Mouse (Mus musculus) heart, postnatal 0 days (tissue): ENCODE results near the gene Pias4. TPM values are rescaled to one million over a fixed set of nuclear protein-coding genes. Genes with fewer than 3 reads are reported as not detected.

ENCODE experiments used
- ATAC-seq: fragments of 200-750 bp; cut with Nextera tagmentation; 2 replicates; pipeline ENCODE4 v1.8.0; 2017; ENCODE audit warnings: low read depth, moderate number of reproducible peaks, moderate library complexity; ENCODE audit not compliant: insufficient read depth
- DNase-seq: peaks from one replicate; pipeline ENCODE4 v3.0.0-alpha.2; 2016; ENCODE audit warnings: low spot score
- H3K27ac ChIP-seq: fragments of 300-500 bp; sonication (generic); 2 replicates; pipeline ENCODE4 v1.5.1; 2014; ENCODE audit warnings: low read depth, mild to moderate bottlenecking
- H3K27me3 ChIP-seq: fragments of 300-500 bp; sonication (generic); 2 replicates; pipeline ENCODE4 v1.6.1; 2014; ENCODE audit warnings: low read length, mixed read lengths; ENCODE audit not compliant: control insufficient read depth, insufficient read depth
- H3K36me3 ChIP-seq: fragments of 300-500 bp; sonication (generic); replicated peaks from 2 replicates; pipeline ENCODE4 v1.6.1; 2014; ENCODE audit warnings: low read length, mixed read lengths; ENCODE audit not compliant: control insufficient read depth, insufficient read depth
- H3K4me1 ChIP-seq: fragments of 300-500 bp; sonication (generic); 2 replicates; pipeline ENCODE4 v1.6.1; 2014; ENCODE audit warnings: antibody characterized with exemption; ENCODE audit not compliant: control insufficient read depth, insufficient read depth
- H3K4me2 ChIP-seq: fragments of 300-500 bp; sonication (generic); 2 replicates; pipeline ENCODE4 v1.6.1; 2014; ENCODE audit warnings: low read depth, mild to moderate bottlenecking, low read length, moderate library complexity
- H3K4me3 ChIP-seq: fragments of 300-500 bp; sonication (generic); 2 replicates; pipeline ENCODE4 v1.5.1; 2014; ENCODE audit warnings: low read depth, low read length
- H3K9ac ChIP-seq: fragments of 300-500 bp; sonication (generic); replicated peaks from 2 replicates; pipeline ENCODE4 v1.6.1; 2014; ENCODE audit warnings: low read depth, low read length, mixed read lengths
- H3K9me3 ChIP-seq: fragments of 300-500 bp; sonication (generic); replicated peaks from 2 replicates; pipeline ENCODE4 v1.6.1; 2016; ENCODE audit warnings: low read length; ENCODE audit not compliant: control insufficient read depth
- CTCF ChIP-seq: IDR thresholded peaks from 2 replicates; pipeline ENCODE4 v1.5.1; 2016; ENCODE audit warnings: antibody characterized with exemption, control low read depth, low read depth
- EP300 ChIP-seq: IDR thresholded peaks from 2 replicates; pipeline ENCODE4 v1.6.1; 2016; ENCODE audit warnings: antibody characterized with exemption, low read depth
- WGBS: fragments of 180-500 bp; shearing (Covaris S2); extraction: QIAGEN DNeasy Blood & Tissue Kit; methylation state at CpG from one replicate; pipeline ENCODE4 v1.1.7; 2014; 5-methylcytosine and 5-hydroxymethylcytosine counted together
- microRNA-seq: library from miRNA; unstranded; fragments of <30 nt; microRNA quantifications from one replicate; pipeline ENCODE4, GENCODE M21; 2016
- polyA plus RNA-seq: library from polyadenylated mRNA; unstranded; fragments of >200 nt; fragmentation: Nextera tagmentation; extraction: Ambion mirVana; gene quantifications from 2 replicates; pipeline ENCODE4 v1.2.1, GENCODE M21; 2015
- total RNA-seq: library from RNA; depleted of rRNA; stranded (reverse); fragments of >200 nt; gene quantifications from 2 replicates; pipeline ENCODE4 v1.2.3, GENCODE M21; 2014; ENCODE audit warnings: low replicate concordance; rRNA removed

Pias4 gene
- total and polyA plus RNA-seq, 2 experiments from 2014 or later: 14.4 to 19.8 TPM

GRCm38 (mm10) chr10:81120650-81121049 lies 47.1 kb downstream of the Pias4 start:
- TF ChIP-seq EP300: no peak
- no peak for TF ChIP-seq CTCF
- ATAC-seq: no peak
- H3K9me3 ChIP-seq: no peaks in the 10 kb centered on the region
- H3K36me3 ChIP-seq: peaks cover 81% of the 10 kb centered on the region
- no peak for DNase-seq
- no peaks in the 10 kb centered on the region for H3K4me1 ChIP-seq
- H3K4me2 ChIP-seq: no peak overlapping the region
- no peak overlapping the region for H3K9ac ChIP-seq
- no peaks in the 10 kb centered on the region for H3K27me3 ChIP-seq
- WGBS: 78% methylated on average over 7 of the region's 7 CpGs
- no peak overlapping the region for H3K27ac ChIP-seq
- no peak overlapping the region for H3K4me3 ChIP-seq

- no peaks in the 10 kb centered on the region for H3K4me1 ChIP-seq
- peaks cover 86% of the 10 kb centered on the region for H3K36me3 ChIP-seq
- H3K27me3 ChIP-seq: no peaks in the 10 kb centered on the region
- H3K9ac ChIP-seq: no peak overlapping the region
- no peak for DNase-seq
- H3K27ac ChIP-seq: no peak overlapping the region
- no peak overlapping the region for H3K4me3 ChIP-seq
- 95% methylated on average over 10 of the region's 10 CpGs for WGBS
- ATAC-seq: no peak
- H3K9me3 ChIP-seq: no peaks in the 10 kb centered on the region
- no peak for TF ChIP-seq EP300
- TF ChIP-seq CTCF: no peak
- no peak overlapping the region for H3K4me2 ChIP-seq
Observed at GRCm38 (mm10) chr10:81119625-81120024, 48.1 kb downstream of the Pias4 start.

- Histone ChIP-seq H3K4me1 (no peaks in the 10 kb centered on the region), H3K27me3 (no peaks in the 10 kb centered on the region), H3K36me3 (peaks cover 71% of the 10 kb centered on the region), H3K4me2 (no peak overlapping the region), H3K9me3 (no peaks in the 10 kb centered on the region), H3K4me3 (no peak overlapping the region), H3K27ac (no peak overlapping the region), H3K9ac (no peak overlapping the region)
- ATAC-seq (no peak), DNase-seq (no peak)
- TF ChIP-seq EP300 (no peak), CTCF (no peak)
- WGBS: 93% methylated on average over 6 of the region's 6 CpGs
Observed at GRCm38 (mm10) chr10:81112946-81113345, 54.8 kb downstream of the Pias4 start.

GRCm38 (mm10) chr10:81106113-81106721 lies 61.5 kb downstream of the Pias4 start:
- peak; percentile 78 for DNase-seq
- Histone ChIP-seq H3K27me3 (no peaks in the 10 kb centered on the region), H3K4me2 (peak overlapping the region; percentile 71), H3K4me1 (peaks cover 18% of the 10 kb centered on the region), H3K27ac (peak overlapping the region; percentile 98), H3K9ac (peak overlapping the region; percentile 94), H3K9me3 (no peaks in the 10 kb centered on the region), H3K4me3 (peak overlapping the region; percentile 88), H3K36me3 (peaks cover 27% of the 10 kb centered on the region)
- no peak for TF ChIP-seq EP300
- TF ChIP-seq CTCF: peak; percentile 26; the same call in 1 of the 2 replicates
- ATAC-seq: peak; percentile 88
- WGBS: under 1% methylated on average over 31 of the region's 35 CpGs

- peak within 1 kb of the TSS; percentile 98 for H3K27ac ChIP-seq
- H3K4me2 ChIP-seq: peak within 1 kb of the TSS; percentile 71
- peak; percentile 91; the same call in 1 of the 2 replicates for TF ChIP-seq EP300
- TF ChIP-seq CTCF: 0 out of 2 replicates have a peak, but pooled peaks have one; percentile 9
- H3K9me3 ChIP-seq: no peaks in the 10 kb centered on the region
- peaks cover 18% of the 10 kb centered on the region for H3K4me1 ChIP-seq
- H3K36me3 ChIP-seq: peaks cover 21% of the 10 kb centered on the region
- peak within 1 kb of the TSS; percentile 88 for H3K4me3 ChIP-seq
- peak; percentile 96 for ATAC-seq
- DNase-seq: peak; percentile 97
- H3K27me3 ChIP-seq: no peaks in the 10 kb centered on the region
- WGBS: under 1% methylated on average over 54 of the region's 56 CpGs
- peak within 1 kb of the TSS; percentile 94 for H3K9ac ChIP-seq
Observed at GRCm38 (mm10) chr10:81105565-81106112, 62.1 kb downstream of the Pias4 start, which contains the start of gene Map2k2. Gene Map2k2, plus strand, starts transcription at chr10:81105915.

Small RNAs within 50 kb of the gene (microRNA-seq; reads per million reads assigned to microRNA genes)
- gene Mir5615-1 (not detected), gene Mir5615-2 (not detected)

Other genes with a start within 250 kb of the Pias4 start
Only the 30 nearest of the 32 such genes appear.
- 0.11 and 0.93 TPM in 2 replicates for gene Gng7, start 153.0 kb downstream of the Pias4 start, total RNA-seq
- gene Gng7, start 153.0 kb downstream of the Pias4 start, polyA plus RNA-seq: 0.64 and 0.85 TPM in 2 replicates
- gene Diras1, start 142.3 kb downstream of the Pias4 start, total RNA-seq: not detected in 2 replicates
- gene Diras1, start 142.3 kb downstream of the Pias4 start, polyA plus RNA-seq: not detected in 2 replicates
- gene Slc39a3, start 130.5 kb downstream of the Pias4 start, total RNA-seq: 18.7 and 29.3 TPM in 2 replicates
- gene Slc39a3, start 130.5 kb downstream of the Pias4 start, polyA plus RNA-seq: 6.3 and 7.5 TPM in 2 replicates
- 98.1 and 152 TPM in 2 replicates for gene Sgta, start 107.7 kb downstream of the Pias4 start, total RNA-seq
- gene Sgta, start 107.7 kb downstream of the Pias4 start, polyA plus RNA-seq: 134 and 137 TPM in 2 replicates
- 23.6 and 31.2 TPM in 2 replicates for gene Thop1, start 97.9 kb downstream of the Pias4 start, total RNA-seq
- 15.1 and 15.2 TPM in 2 replicates for gene Thop1, start 97.9 kb downstream of the Pias4 start, polyA plus RNA-seq
- 1.3 TPM in 1 of 2 replicates, not detected in the other for gene Creb3l3, start 69.0 kb downstream of the Pias4 start, total RNA-seq
- gene Creb3l3, start 69.0 kb downstream of the Pias4 start, polyA plus RNA-seq: 0.55 and 0.93 TPM in 2 replicates
- gene Map2k2, start 62.0 kb downstream of the Pias4 start, total RNA-seq: 177 and 208 TPM in 2 replicates
- 130 and 133 TPM in 2 replicates for gene Map2k2, start 62.0 kb downstream of the Pias4 start, polyA plus RNA-seq
- 57.8 and 68.6 TPM in 2 replicates for gene Zbtb7a, start 32.7 kb downstream of the Pias4 start, total RNA-seq
- gene Zbtb7a, start 32.7 kb downstream of the Pias4 start, polyA plus RNA-seq: 27.8 and 32.3 TPM in 2 replicates
- 1,828 and 2,004 TPM in 2 replicates for gene Eef2, start 8.7 kb upstream of the Pias4 start, total RNA-seq
- gene Eef2, start 8.7 kb upstream of the Pias4 start, polyA plus RNA-seq: 353 and 370 TPM in 2 replicates
- gene Dapk3, start 15.1 kb upstream of the Pias4 start, total RNA-seq: 56.5 and 72.7 TPM in 2 replicates
- gene Dapk3, start 15.1 kb upstream of the Pias4 start, polyA plus RNA-seq: 29.0 and 31.7 TPM in 2 replicates
- gene 4930442H23Rik, start 15.9 kb upstream of the Pias4 start, total RNA-seq: not detected in 2 replicates
- gene 4930442H23Rik, start 15.9 kb upstream of the Pias4 start, polyA plus RNA-seq: 0.12 TPM in 1 of 2 replicates, not detected in the other
- 30.5 and 35.2 TPM in 2 replicates for gene Nmrk2, start 34.1 kb upstream of the Pias4 start, total RNA-seq
- 13.0 and 14.2 TPM in 2 replicates for gene Nmrk2, start 34.1 kb upstream of the Pias4 start, polyA plus RNA-seq
- 0.58 TPM in 1 of 2 replicates, not detected in the other for gene Atcay, start 62.9 kb upstream of the Pias4 start, total RNA-seq
- gene Atcay, start 62.9 kb upstream of the Pias4 start, polyA plus RNA-seq: 0.25 TPM in 2 replicates
- gene Zfr2, start 65.2 kb upstream of the Pias4 start, total RNA-seq: 7.0 and 10.2 TPM in 2 replicates
- 2.2 and 2.6 TPM in 2 replicates for gene Zfr2, start 65.2 kb upstream of the Pias4 start, polyA plus RNA-seq
- gene Matk, start 85.0 kb upstream of the Pias4 start, total RNA-seq: 0.31 and 0.66 TPM in 2 replicates
- gene Matk, start 85.0 kb upstream of the Pias4 start, polyA plus RNA-seq: 0.42 and 0.51 TPM in 2 replicates
- 272 and 288 TPM in 2 replicates for gene Mrpl54, start 99.0 kb upstream of the Pias4 start, total RNA-seq
- 264 and 272 TPM in 2 replicates for gene Mrpl54, start 99.0 kb upstream of the Pias4 start, polyA plus RNA-seq
- 84.8 and 114 TPM in 2 replicates for gene Apba3, start 99.0 kb upstream of the Pias4 start, total RNA-seq
- gene Apba3, start 99.0 kb upstream of the Pias4 start, polyA plus RNA-seq: 45.2 and 46.1 TPM in 2 replicates
- gene Tjp3, start 123.7 kb upstream of the Pias4 start, total RNA-seq: 0.12 and 2.3 TPM in 2 replicates
- gene Tjp3, start 123.7 kb upstream of the Pias4 start, polyA plus RNA-seq: 0.51 and 0.62 TPM in 2 replicates
- gene Pip5k1c, start 125.0 kb upstream of the Pias4 start, total RNA-seq: 38.5 and 44.3 TPM in 2 replicates
- 20.9 and 21.4 TPM in 2 replicates for gene Pip5k1c, start 125.0 kb upstream of the Pias4 start, polyA plus RNA-seq
- gene Cactin, start 153.2 kb upstream of the Pias4 start, total RNA-seq: 14.3 and 14.9 TPM in 2 replicates
- gene Cactin, start 153.2 kb upstream of the Pias4 start, polyA plus RNA-seq: 12.8 and 13.7 TPM in 2 replicates
- gene Tbxa2r, start 160.8 kb upstream of the Pias4 start, total RNA-seq: 4.7 and 10.5 TPM in 2 replicates
- gene Tbxa2r, start 160.8 kb upstream of the Pias4 start, polyA plus RNA-seq: 6.3 and 7.0 TPM in 2 replicates
- gene Gipc3, start 175.3 kb upstream of the Pias4 start, total RNA-seq: 0.08 and 0.12 TPM in 2 replicates
- 0.16 and 0.21 TPM in 2 replicates for gene Gipc3, start 175.3 kb upstream of the Pias4 start, polyA plus RNA-seq
- 63.9 and 80.7 TPM in 2 replicates for gene Hmg20b, start 182.6 kb upstream of the Pias4 start, total RNA-seq
- gene Hmg20b, start 182.6 kb upstream of the Pias4 start, polyA plus RNA-seq: 92.3 and 94.5 TPM in 2 replicates
- 20.2 and 30.5 TPM in 2 replicates for gene Mfsd12, start 189.6 kb upstream of the Pias4 start, total RNA-seq
- 10.3 and 11.4 TPM in 2 replicates for gene Mfsd12, start 189.6 kb upstream of the Pias4 start, polyA plus RNA-seq
- gene 4930404N11Rik, start 197.9 kb upstream of the Pias4 start, total RNA-seq: not detected in 2 replicates
- gene 4930404N11Rik, start 197.9 kb upstream of the Pias4 start, polyA plus RNA-seq: 0.68 and 1.0 TPM in 2 replicates
- gene Fzr1, start 210.6 kb upstream of the Pias4 start, total RNA-seq: 47.6 and 53.9 TPM in 2 replicates
- gene Fzr1, start 210.6 kb upstream of the Pias4 start, polyA plus RNA-seq: 45.8 and 48.4 TPM in 2 replicates
- gene Dohh, start 216.5 kb upstream of the Pias4 start, total RNA-seq: 123 and 139 TPM in 2 replicates
- 75.2 and 77.6 TPM in 2 replicates for gene Dohh, start 216.5 kb upstream of the Pias4 start, polyA plus RNA-seq
- gene Gm48551, start 216.5 kb upstream of the Pias4 start, total RNA-seq: 0.11 TPM in 1 of 2 replicates, not detected in the other
- 0.43 and 1.1 TPM in 2 replicates for gene Gm48551, start 216.5 kb upstream of the Pias4 start, polyA plus RNA-seq
- gene Gm48552, start 221.1 kb upstream of the Pias4 start, total RNA-seq: not detected in 2 replicates
- 0.45 and 0.70 TPM in 2 replicates for gene Gm48552, start 221.1 kb upstream of the Pias4 start, polyA plus RNA-seq
- 6.6 and 7.8 TPM in 2 replicates for gene Smim24, start 225.1 kb upstream of the Pias4 start, total RNA-seq
- gene Smim24, start 225.1 kb upstream of the Pias4 start, polyA plus RNA-seq: 3.3 and 3.8 TPM in 2 replicates